Mouse (Mus musculus) C2C12 (cell line): ENCODE data around the gene Kat2a.

Source experiments
- CEBPB ChIP-seq: IDR thresholded peaks from one replicate; pipeline ENCODE4 v1.6.1; 2011; ENCODE audit warnings: low read depth, mild to moderate bottlenecking, control low read depth, moderate library complexity
- CTCF ChIP-seq: IDR thresholded peaks from one replicate; pipeline ENCODE4 v1.5.1; 2011; ENCODE audit not compliant: control insufficient read depth, insufficient read depth, insufficient read length
- MAX ChIP-seq: IDR thresholded peaks from one replicate; pipeline ENCODE4 v1.6.1; 2011; ENCODE audit warnings: mild to moderate bottlenecking, control low read depth
- MYOD1 ChIP-seq: IDR thresholded peaks from one replicate; pipeline ENCODE4 v1.6.1; 2011; ENCODE audit warnings: low read depth; ENCODE audit not compliant: control insufficient read depth, insufficient read length
- MYOG ChIP-seq: IDR thresholded peaks from one replicate; pipeline ENCODE4 v1.6.1; 2011; ENCODE audit not compliant: control insufficient read depth, insufficient read length; ENCODE audit errors: extremely low read depth

DNA sequence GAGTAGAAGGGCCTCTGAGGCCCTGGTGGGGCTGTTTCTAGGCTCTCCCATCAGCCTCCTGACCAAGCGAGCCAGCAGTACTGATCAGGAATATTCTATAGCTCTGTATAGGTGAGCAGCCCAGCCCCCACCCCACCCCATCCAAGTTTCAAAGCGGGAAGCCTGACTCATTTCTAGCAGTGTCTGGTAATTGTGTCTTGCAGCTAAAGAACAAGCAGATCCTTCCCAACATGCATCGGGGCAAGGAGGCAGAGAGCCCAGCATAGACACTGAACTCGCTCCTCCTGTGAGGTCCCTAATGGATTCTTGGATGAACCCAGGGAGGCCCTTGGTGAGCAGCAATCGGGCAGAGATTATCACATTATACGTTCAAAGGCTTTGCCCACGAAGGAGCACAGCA lies 34.5 kb downstream of the Kat2a start:
- TF ChIP-seq CTCF (no peak), MYOG (no peak), MAX (no peak), MYOD1 (no peak), CEBPB (no peak)
